Mouse (Mus musculus) neural tube, embryonic 12.5 days (tissue): ENCODE data around the gene Tbpl2. TPM values are rescaled to one million over a fixed set of nuclear protein-coding genes. Genes with fewer than 3 reads are reported as not detected.

Source experiments
- polyA plus RNA-seq: library from polyadenylated mRNA; unstranded; fragments of >200 nt; fragmentation: Nextera tagmentation; extraction: Ambion mirVana; gene quantifications from 2 replicates; pipeline ENCODE4 v1.2.1, GENCODE M21; 2016

Gene Tbpl2
- polyA plus RNA-seq, 1 experiment from 2014 or later: not detected

Other genes starting within 250 kb of the Tbpl2 start
- 0.93 and 1.1 TPM in 2 replicates for gene Hnmt, start 47.2 kb downstream of the Tbpl2 start, polyA plus RNA-seq
- gene Il1f8, start 56.6 kb upstream of the Tbpl2 start, polyA plus RNA-seq: not detected in 2 replicates
- not detected in 2 replicates for gene Il1f9, start 89.9 kb upstream of the Tbpl2 start, polyA plus RNA-seq
- gene Il1f6, start 118.8 kb upstream of the Tbpl2 start, polyA plus RNA-seq: not detected in 2 replicates
- gene Il1f5, start 180.4 kb upstream of the Tbpl2 start, polyA plus RNA-seq: not detected in 2 replicates
- gene Il1f10, start 194.6 kb upstream of the Tbpl2 start, polyA plus RNA-seq: not detected in 2 replicates
- gene Il1rn, start 240.3 kb upstream of the Tbpl2 start, polyA plus RNA-seq: 0.14 and 0.18 TPM in 2 replicates